Mouse (Mus musculus) lung, embryonic 15.5 days (tissue): ENCODE results near the gene Tlcd1. TPM values are rescaled to one million over a fixed set of nuclear protein-coding genes. Genes with fewer than 3 reads are reported as not detected.

Experiments used
- ATAC-seq: fragments of 200-750 bp; cut with Nextera tagmentation; 2 replicates; pipeline ENCODE4 v1.8.0; 2017; ENCODE audit warnings: moderate number of reproducible peaks, borderline replicate concordance; ENCODE audit not compliant: low FRiP score, low TSS enrichment; ENCODE audit errors: extremely low read depth
- H3K27ac ChIP-seq: fragments of 300-500 bp; sonication (generic); 2 replicates; pipeline ENCODE4 v1.5.1; 2015; ENCODE audit warnings: moderate library complexity, mild to moderate bottlenecking, inconsistent platforms
- H3K27me3 ChIP-seq: fragments of 300-500 bp; sonication (generic); 2 replicates; pipeline ENCODE4 v1.6.1; 2015; ENCODE audit warnings: inconsistent platforms
- H3K36me3 ChIP-seq: fragments of 300-500 bp; sonication (generic); 2 replicates; pipeline ENCODE4 v1.6.1; 2015; ENCODE audit warnings: inconsistent platforms
- H3K4me1 ChIP-seq: fragments of 300-500 bp; sonication (generic); 2 replicates; pipeline ENCODE4 v1.6.1; 2015; ENCODE audit warnings: inconsistent platforms
- H3K4me2 ChIP-seq: fragments of 300-500 bp; sonication (generic); 2 replicates; pipeline ENCODE4 v1.6.1; 2015; ENCODE audit warnings: inconsistent platforms, mild to moderate bottlenecking, moderate library complexity
- H3K4me3 ChIP-seq: fragments of 300-500 bp; sonication (generic); 2 replicates; pipeline ENCODE4 v1.5.1; 2015; ENCODE audit warnings: mild to moderate bottlenecking, inconsistent platforms
- H3K9ac ChIP-seq: fragments of 300-500 bp; sonication (generic); 2 replicates; pipeline ENCODE4 v1.6.1; 2015; ENCODE audit warnings: inconsistent platforms
- H3K9me3 ChIP-seq: fragments of 300-500 bp; sonication (generic); 2 replicates; pipeline ENCODE4 v1.6.1; 2016; ENCODE audit warnings: inconsistent platforms
- WGBS: fragments of 180-500 bp; shearing (Covaris S2); methylation state at CpG from one replicate; pipeline ENCODE4 v1.1.7; 2015; 5-methylcytosine and 5-hydroxymethylcytosine counted together
- microRNA-seq: library from miRNA; unstranded; fragments of <30 nt; microRNA quantifications from one replicate; pipeline ENCODE4, GENCODE M21; 2016
- polyA plus RNA-seq: library from polyadenylated mRNA; unstranded; fragments of >200 nt; fragmentation: Nextera tagmentation; extraction: Ambion mirVana; gene quantifications from 2 replicates; pipeline ENCODE4 v1.2.1, GENCODE M21; 2015

The Tlcd1 gene
- polyA plus RNA-seq, 1 experiment from 2014 or later: 22.9 TPM

DNA sequence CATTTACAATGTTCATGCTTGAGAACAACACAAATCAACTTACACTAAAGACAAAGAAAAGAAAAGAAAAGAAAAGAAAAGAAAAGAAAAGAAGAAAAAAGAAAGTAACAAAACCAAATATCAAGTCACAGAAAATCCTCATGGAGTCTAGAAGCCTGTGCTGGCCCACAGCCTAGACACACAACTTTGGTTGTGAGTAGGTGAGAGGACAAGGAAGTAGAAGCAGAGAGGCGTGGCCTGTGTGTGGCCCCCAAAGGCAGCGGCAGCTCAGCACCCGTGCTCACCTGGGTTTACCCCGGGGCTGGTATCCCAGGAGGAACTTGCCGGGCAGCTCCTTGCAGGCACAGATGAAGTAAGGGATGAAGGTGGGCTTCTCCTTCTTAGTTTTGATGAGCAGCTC is 35.0 kb downstream of the Tlcd1 start:
- Histone ChIP-seq H3K36me3 (peaks cover 89% of the 10 kb centered on the region), H3K4me1 (no peaks in the 10 kb centered on the region), H3K9ac (no peak overlapping the region), H3K4me2 (no peak overlapping the region), H3K27ac (no peak overlapping the region), H3K4me3 (no peak overlapping the region), H3K27me3 (no peaks in the 10 kb centered on the region), H3K9me3 (no peaks in the 10 kb centered on the region)
- ATAC-seq: no peak
- WGBS: 84% methylated on average over 5 of the region's 5 CpGs

- peaks cover 89% of the 10 kb centered on the region for H3K36me3 ChIP-seq
- no peaks in the 10 kb centered on the region for H3K4me1 ChIP-seq
- no peak overlapping the region for H3K27ac ChIP-seq
- no peak for ATAC-seq
- WGBS: 79% methylated on average over 14 of the region's 14 CpGs
- H3K27me3 ChIP-seq: no peaks in the 10 kb centered on the region
- H3K9ac ChIP-seq: no peak overlapping the region
- H3K4me3 ChIP-seq: no peak overlapping the region
- H3K4me2 ChIP-seq: no peak overlapping the region
- H3K9me3 ChIP-seq: no peaks in the 10 kb centered on the region
Measured at GRCm38 (mm10) chr11:78213086-78213817, 36.7 kb downstream of the Tlcd1 start.

DNA sequence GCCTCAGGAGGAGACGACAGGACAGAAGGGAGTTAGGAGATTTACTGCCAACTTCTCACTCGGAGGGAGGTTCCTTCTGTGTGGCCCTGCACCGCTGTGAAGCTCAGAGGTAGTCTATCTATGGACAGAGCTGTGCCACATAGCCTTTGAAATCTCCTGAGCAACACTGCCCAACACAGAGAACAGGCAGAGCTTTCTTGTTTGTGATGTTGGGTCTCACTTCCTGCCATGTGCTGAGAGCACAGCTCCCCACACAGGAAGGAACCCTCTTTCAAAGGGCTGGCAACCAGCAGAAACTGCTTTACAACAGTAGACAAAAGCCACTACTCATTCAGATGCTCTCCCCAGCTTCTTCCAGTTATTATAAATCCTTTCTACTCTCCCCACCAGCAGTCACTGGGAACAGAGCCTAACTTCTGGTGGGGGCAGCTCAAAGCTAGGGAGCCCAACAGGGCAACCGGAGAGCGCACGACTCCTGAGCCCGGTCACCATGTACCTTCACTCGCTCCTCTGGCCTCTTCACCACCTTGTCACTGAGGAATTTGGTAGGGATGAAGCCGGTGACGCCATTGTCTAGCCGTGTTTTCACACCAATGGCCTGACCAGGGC is 39.3 kb downstream of the Tlcd1 start:
- H3K9ac ChIP-seq: no peak overlapping the region
- WGBS: 89% methylated on average over 11 of the region's 11 CpGs
- H3K4me1 ChIP-seq: no peaks in the 10 kb centered on the region
- no peak overlapping the region for H3K27ac ChIP-seq
- ATAC-seq: no peak
- H3K4me3 ChIP-seq: no peak overlapping the region
- H3K4me2 ChIP-seq: no peak overlapping the region
- no peaks in the 10 kb centered on the region for H3K27me3 ChIP-seq
- H3K36me3 ChIP-seq: peaks cover 88% of the 10 kb centered on the region
- H3K9me3 ChIP-seq: no peaks in the 10 kb centered on the region

- 86% methylated on average over 4 of the region's 4 CpGs for WGBS
- peaks cover 96% of the 10 kb centered on the region for H3K36me3 ChIP-seq
- H3K4me2 ChIP-seq: no peak overlapping the region
- H3K4me3 ChIP-seq: no peak overlapping the region
- no peak for ATAC-seq
- H3K9ac ChIP-seq: no peak overlapping the region
- H3K27me3 ChIP-seq: no peaks in the 10 kb centered on the region
- no peaks in the 10 kb centered on the region for H3K4me1 ChIP-seq
- no peaks in the 10 kb centered on the region for H3K9me3 ChIP-seq
- H3K27ac ChIP-seq: no peak overlapping the region
Measured at GRCm38 (mm10) chr11:78223586-78223985, 47.1 kb downstream of the Tlcd1 start.

Small RNAs within 50 kb of the gene (microRNA-seq; reads per million reads assigned to microRNA genes)
- gene Mir7653: not detected

Other genes starting within 250 kb of the Tlcd1 start
- gene Sez6, start 245.9 kb upstream of the Tlcd1 start, polyA plus RNA-seq: 0.23 and 0.51 TPM in 2 replicates
- 15.5 and 15.9 TPM in 2 replicates for gene Phf12, start 194.0 kb upstream of the Tlcd1 start, polyA plus RNA-seq
- 18.7 and 19.8 TPM in 2 replicates for gene Dhrs13, start 144.4 kb upstream of the Tlcd1 start, polyA plus RNA-seq
- gene Flot2, start 138.8 kb upstream of the Tlcd1 start, polyA plus RNA-seq: 65.9 and 67.2 TPM in 2 replicates
- gene Eral1, start 96.3 kb upstream of the Tlcd1 start, polyA plus RNA-seq: 34.3 and 36.4 TPM in 2 replicates
- gene Fam222b, start 82.1 kb upstream of the Tlcd1 start, polyA plus RNA-seq: 12.4 and 13.9 TPM in 2 replicates
- gene Traf4, start 11.1 kb upstream of the Tlcd1 start, polyA plus RNA-seq: 82.4 and 88.4 TPM in 2 replicates
- gene Nek8, start within 50 bp of the Tlcd1 start, polyA plus RNA-seq: 19.2 and 20.3 TPM in 2 replicates
- gene Rpl23a, start 6.9 kb downstream of the Tlcd1 start, polyA plus RNA-seq: 1,297 and 1,378 TPM in 2 replicates
- gene Rab34, start 11.7 kb downstream of the Tlcd1 start, polyA plus RNA-seq: 141 and 147 TPM in 2 replicates
- gene Proca1, start 16.7 kb downstream of the Tlcd1 start, polyA plus RNA-seq: 4.4 and 4.7 TPM in 2 replicates
- 79.9 and 84.1 TPM in 2 replicates for gene Sdf2, start 69.0 kb downstream of the Tlcd1 start, polyA plus RNA-seq
- 23.7 and 25.5 TPM in 2 replicates for gene Supt6, start 69.3 kb downstream of the Tlcd1 start, polyA plus RNA-seq
- gene 2610507B11Rik, start 85.0 kb downstream of the Tlcd1 start, polyA plus RNA-seq: 71.1 and 75.9 TPM in 2 replicates
- 0.10 and 0.25 TPM in 2 replicates for gene BC030499, start 114.1 kb downstream of the Tlcd1 start, polyA plus RNA-seq
- 44.8 and 49.9 TPM in 2 replicates for gene Spag5, start 124.8 kb downstream of the Tlcd1 start, polyA plus RNA-seq
- 7.7 and 8.1 TPM in 2 replicates for gene Aldoc, start 146.3 kb downstream of the Tlcd1 start, polyA plus RNA-seq
- 75.5 and 78.5 TPM in 2 replicates for gene Pigs, start 151.7 kb downstream of the Tlcd1 start, polyA plus RNA-seq
- 33.4 and 35.7 TPM in 2 replicates for gene Unc119, start 166.8 kb downstream of the Tlcd1 start, polyA plus RNA-seq
- gene Foxn1, start 209.8 kb downstream of the Tlcd1 start, polyA plus RNA-seq: 0.35 and 1.9 TPM in 2 replicates
- gene Slc13a2, start 245.5 kb downstream of the Tlcd1 start, polyA plus RNA-seq: 0.06 and 0.12 TPM in 2 replicates